Mouse (Mus musculus): ENCODE measurements around the gene Ppwd1. TPM values are rescaled to one million over a fixed set of nuclear protein-coding genes. Genes with fewer than 3 reads are reported as not detected.
"Not testable (repeated sequence)": the region's sequence is repeated elsewhere in the genome, so short reads cannot be mapped to it uniquely, and the experiment has no call there.

Ppwd1 gene
- total RNA-seq (2021), result 10 to 100 TPM; 14.0 to 14.2 TPM
- long read RNA-seq, experiment 1, transcript Ppwd1-201 (11 exons, 2,342 nt), result major isoform, 9 of 10 reads
- long read RNA-seq, experiment 1, partial matches to known transcripts, result 1 of 10 reads
- long read RNA-seq, experiment 1, other reads (novel, unspliced or antisense), result 0 of 10 reads
- long read RNA-seq, experiment 2, partial matches to known transcripts, result 0 of 8 reads
- long read RNA-seq, experiment 2, other reads (novel, unspliced or antisense), result 5 of 8 reads

- DNase-seq, result peak; percentile 95 to 96
These were observed at the start of gene Ppwd1, which contains the start of gene Cenpk for GRCm38 (mm10) chr13:104228384-104229066. Gene Ppwd1 (minus strand): TSS chr13:104228843. Gene Cenpk (plus strand): TSS chr13:104228611.

DNA sequence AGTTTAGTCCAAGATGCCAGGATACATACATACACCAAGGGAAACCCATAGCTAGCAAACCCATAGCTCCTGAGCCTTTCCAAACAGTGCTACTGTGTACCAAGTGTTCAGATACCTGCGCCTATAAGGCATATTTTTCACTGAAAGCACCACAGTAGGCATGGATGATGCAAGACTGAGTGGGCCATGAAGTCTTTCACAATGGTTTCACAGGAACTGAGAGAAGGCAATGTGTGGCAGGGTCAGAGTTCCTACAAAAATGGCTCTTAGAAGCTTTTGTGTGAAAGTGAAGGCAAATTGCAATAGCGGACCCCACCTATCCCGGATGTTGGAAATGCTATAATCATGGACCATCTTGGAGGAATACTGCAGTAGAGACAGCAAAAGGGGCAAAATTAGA lies 30.4 kb upstream of the Ppwd1 start:
- no peak for DNase-seq

GRCm38 (mm10) chr13:104229181-104229580 lies 538 bp upstream of the Ppwd1 start:
- no peak for DNase-seq

DNA sequence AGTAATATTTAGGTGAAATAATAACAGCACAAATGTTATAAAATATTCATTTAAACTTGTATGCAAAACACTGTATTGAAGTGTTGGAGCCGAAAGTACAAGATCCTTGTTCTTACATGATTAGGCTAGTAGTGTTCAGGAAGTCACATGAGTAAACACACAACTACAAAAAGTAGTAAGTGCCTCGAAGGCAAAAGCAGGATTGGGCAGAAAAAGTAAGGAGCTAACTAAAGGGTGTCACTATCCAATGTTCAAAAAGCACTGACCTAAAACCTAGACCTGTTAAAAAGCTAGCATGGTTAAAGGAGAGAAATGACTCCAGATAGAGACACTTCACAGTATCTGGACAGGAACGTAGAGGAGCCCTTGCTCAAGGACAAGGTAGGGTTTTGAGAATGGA lies 1.2 kb downstream of the Ppwd1 start:
- DNase-seq, result no peak

- no peak for DNase-seq
These were observed 24.3 kb downstream of the Ppwd1 start for GRCm38 (mm10) chr13:104204313-104204712.

GRCm38 (mm10) chr13:104195891-104196290 lies 32.8 kb downstream of the Ppwd1 start:
- DNase-seq, result not testable (repeated sequence)

GRCm38 (mm10) chr13:104187357-104187756 lies 41.3 kb downstream of the Ppwd1 start:
- DNase-seq, result no peak

DNA sequence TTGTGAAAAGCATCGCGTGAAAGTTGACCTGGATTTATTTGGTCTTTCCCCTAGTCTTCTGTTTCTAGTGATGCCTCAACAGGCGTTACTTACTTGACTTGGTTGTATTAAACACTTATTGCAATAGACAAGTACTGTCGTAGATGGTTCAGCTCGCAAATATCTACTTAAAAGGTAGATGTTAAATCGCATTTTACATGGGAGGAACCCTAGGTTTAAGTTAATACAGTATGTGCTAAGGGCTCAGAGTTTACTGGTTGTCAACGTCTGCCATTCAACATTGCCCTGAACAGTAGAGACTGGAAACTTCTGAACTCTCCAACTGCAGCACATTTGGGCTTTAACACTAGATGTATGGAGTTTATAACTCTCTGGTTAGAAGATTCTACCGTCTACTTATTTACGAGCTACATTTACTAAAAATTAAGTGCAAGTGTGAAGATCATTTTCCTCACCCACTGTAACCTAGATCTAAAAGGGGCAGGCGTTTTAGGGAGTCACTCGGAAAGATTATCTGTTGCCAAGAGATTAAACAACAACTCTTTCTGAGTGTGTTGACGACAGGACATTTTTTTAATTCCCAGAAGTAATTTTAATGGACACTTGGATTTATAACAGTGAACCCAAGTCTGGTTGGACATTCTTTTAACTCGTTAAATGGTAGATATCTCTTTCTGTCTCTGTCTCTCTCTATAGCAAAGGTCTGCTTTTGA lies 49.3 kb downstream of the Ppwd1 start:
- DNase-seq, result no peak

GRCm38 (mm10) chr13:104178650-104179121 lies 50.0 kb downstream of the Ppwd1 start, which contains the start of gene Trim23:
Gene Trim23 (plus strand): TSS chr13:104178797.
- peak; percentile 97 to 99 for DNase-seq

- DNase-seq, result peak in 1 of 2 experiments; percentile 93
These were observed 50.6 kb downstream of the Ppwd1 start, which contains the start of gene Trappc13 for GRCm38 (mm10) chr13:104177796-104178649. Gene Trappc13 (minus strand): TSS chr13:104178469.

DNA sequence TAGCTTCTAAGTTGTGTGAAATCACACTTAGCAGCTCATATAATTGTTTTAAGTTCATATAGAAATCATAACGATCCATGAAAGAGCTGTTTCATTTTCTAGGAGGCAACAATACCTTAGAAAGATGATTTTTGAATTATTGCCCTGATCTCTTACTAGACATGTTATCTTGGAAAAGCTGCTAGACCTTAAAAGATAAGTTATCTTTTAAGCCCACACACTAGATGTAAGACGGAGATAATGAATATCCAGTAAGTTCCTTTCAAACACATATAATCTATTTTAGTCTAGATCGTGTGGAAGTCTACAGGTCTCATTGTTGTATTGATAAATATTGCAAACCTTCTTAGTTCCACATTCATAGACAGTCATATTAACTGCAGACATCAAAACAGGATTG lies 51.8 kb downstream of the Ppwd1 start:
- DNase-seq, result no peak

GRCm38 (mm10) chr13:104172498-104172897 lies 56.1 kb downstream of the Ppwd1 start:
- no peak for DNase-seq

GRCm38 (mm10) chr13:104171711-104172110 lies 56.9 kb downstream of the Ppwd1 start:
- peak in 1 of 2 experiments; percentile 6 for DNase-seq

DNA sequence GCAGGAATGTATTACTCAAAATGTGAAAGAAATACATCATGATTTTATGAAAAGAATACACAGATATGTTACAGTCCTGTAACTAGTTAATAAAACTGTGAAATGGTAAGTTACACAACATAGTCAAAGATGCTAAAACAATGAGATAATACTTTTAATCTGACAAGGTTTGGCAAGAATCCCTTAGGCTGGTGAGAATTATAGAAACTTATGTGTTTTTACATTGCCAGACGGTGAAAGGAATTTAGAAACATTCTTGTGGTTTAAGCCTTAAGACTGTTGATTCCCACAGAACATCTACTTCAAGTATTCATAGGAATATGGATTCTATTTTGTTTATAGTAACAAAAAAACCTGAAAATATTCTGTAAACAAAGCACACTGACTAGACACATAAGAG lies 73.0 kb downstream of the Ppwd1 start:
- DNase-seq, result no peak

Other genes starting within 250 kb of the Ppwd1 start
- gene Nln, start 119.2 kb downstream of the Ppwd1 start, total RNA-seq (2021), result 10 to 100 TPM; 20.0 to 21.0 TPM
- gene Sgtb, start 119.1 kb downstream of the Ppwd1 start, total RNA-seq (2021), result 10 to 100 TPM in 1 of 2 experiments, 1 to 10 TPM in 1; 5.3 to 20.0 TPM
- gene Trappc13, start 50.4 kb downstream of the Ppwd1 start, total RNA-seq (2021), result 10 to 100 TPM; 62.3 to 66.2 TPM
- gene Trim23, start 50.0 kb downstream of the Ppwd1 start, total RNA-seq (2021), result 10 to 100 TPM; 18.0 to 24.4 TPM
- 1 to 10 TPM; 2.4 to 2.7 TPM for gene Cenpk, start 232 bp downstream of the Ppwd1 start, total RNA-seq (2021)
- gene Adamts6, start 59.0 kb upstream of the Ppwd1 start, total RNA-seq (2021), result 1 to 10 TPM; 2.5 to 4.5 TPM

Measured in adrenal gland, postnatal 36 days (tissue).